Mouse (Mus musculus) frontal cortex, postnatal 10 days (tissue): ENCODE measurements around the gene R3hdm2.
A peak's percentile ranks its signal among the peaks of the same experiment; 100 is the strongest.

Source experiments
- DNase-seq, 2 experiments: peaks; one replicate each; pipeline ENCODE4 v3.0.0; 2022; ENCODE audit warnings: low spot score in 2 of 2, mixed read lengths in 1 of 2

Gene R3hdm2

DNA sequence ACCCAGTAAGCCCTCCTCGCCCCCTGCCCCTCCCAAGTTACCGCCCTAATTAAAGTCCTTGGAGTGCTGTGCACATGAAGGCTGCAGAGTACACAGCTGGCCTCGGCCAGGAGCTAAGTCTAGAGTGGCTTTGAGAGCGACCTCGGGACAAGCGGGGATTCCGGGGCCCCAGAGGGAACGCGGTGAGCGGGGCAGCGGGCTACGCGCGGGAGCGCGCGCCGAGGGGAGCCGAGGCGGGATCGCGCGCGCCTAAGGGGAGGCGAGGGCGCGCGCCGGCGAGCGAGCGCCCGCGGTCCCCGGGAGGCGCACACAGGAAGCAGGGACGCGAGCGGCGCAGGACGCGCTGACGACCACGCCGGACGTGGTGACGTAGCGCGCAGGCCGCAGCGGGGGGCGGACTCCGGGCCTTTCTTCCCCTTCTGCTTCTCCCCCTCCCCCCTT lies at the start of gene R3hdm2:
R3hdm2 (plus strand) TSS at position 77 of the 441 bp plus-strand sequence.
- DNase-seq: peak; percentile 86 to 91

DNA sequence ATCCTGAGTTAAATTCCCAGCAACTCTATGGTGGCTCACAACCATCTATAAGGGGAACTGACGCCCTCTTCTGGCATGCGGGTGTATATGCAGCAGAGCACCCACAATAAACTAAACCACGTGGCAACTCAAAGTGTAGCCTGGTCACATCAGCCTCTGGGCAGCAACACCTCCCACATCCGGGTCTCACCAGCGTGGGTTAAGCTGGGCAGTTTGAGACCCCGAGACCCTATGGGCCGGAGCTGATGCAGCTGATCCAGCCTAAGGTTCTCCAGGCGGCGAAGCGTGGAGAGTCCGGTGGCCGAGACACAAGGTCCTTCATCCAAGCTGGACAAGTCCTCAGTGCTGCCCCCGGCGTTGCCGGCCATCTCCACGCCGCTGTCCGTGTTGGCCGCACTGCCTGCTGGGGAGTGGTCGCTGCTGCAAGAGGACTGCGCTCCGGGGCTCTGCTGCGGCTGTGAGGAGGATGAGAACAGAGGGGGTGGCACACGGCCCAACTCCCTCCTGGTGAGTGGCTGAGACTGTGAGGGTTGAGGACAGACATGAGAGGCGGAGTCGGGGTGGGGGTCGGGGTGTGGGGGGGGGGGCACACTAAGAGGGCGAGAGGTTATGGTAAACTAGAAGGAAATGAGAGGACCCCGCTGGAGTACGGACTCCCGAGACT lies 47.8 kb upstream of the R3hdm2 start:
- DNase-seq: no peak

DNA sequence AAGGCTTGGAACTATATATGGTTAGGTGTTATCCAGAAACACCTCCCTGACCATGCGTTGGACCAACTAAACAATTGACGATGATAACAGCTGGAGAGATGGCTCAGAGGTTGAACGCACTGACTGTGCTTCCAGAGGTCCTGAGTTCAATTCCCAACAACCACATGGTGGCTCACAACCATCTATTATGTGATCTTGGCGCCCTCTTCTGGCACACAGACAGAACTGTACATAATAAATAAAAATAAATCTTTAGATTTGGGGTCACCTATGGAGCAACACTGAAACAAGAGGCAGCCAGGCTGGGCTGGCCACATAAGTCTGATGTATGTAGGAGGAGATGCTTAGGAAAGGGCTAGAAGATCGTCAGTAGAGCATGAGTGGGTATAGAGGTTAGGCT lies 47.0 kb upstream of the R3hdm2 start:
- no peak for DNase-seq

DNA sequence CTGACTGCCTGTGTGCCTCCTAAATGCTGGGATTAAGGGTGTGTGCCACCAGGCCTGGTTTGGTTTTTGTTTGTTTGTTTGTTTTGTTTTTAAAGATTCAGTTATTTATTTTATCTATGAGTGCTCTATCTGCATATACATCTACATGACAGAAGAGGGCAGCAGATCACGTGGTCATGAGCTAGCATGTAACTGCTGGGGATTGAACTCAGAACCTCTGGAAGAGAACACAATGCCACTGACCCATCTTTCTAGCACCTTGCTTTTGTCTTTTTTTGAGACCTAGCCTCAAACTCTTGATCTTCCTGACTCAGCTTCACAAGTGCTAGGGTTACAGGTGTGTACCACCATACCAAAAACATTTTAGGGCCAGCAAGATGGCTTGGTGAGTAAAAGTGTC lies 44.9 kb upstream of the R3hdm2 start:
- no peak for DNase-seq

DNA sequence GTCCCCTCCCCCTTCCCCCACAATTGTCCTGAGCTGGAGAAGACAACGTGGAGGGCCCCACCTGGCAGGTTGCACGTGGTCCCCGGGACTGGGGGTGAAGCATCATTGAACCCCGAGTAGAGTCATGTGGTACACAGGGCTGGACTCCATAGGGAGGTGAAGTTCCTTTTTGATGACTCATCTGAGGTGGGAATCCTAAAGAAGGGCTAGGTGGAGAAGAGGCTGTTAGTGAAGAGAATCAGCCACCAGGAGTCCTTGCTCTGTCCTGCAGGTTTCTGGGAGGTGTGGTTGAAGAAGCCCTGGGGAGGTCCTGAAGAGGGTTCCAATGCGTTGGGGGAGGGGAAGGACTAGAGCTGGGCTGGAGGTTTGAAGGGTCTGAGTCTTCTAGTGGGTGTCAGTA lies 43.2 kb upstream of the R3hdm2 start:
- DNase-seq: no peak

DNA sequence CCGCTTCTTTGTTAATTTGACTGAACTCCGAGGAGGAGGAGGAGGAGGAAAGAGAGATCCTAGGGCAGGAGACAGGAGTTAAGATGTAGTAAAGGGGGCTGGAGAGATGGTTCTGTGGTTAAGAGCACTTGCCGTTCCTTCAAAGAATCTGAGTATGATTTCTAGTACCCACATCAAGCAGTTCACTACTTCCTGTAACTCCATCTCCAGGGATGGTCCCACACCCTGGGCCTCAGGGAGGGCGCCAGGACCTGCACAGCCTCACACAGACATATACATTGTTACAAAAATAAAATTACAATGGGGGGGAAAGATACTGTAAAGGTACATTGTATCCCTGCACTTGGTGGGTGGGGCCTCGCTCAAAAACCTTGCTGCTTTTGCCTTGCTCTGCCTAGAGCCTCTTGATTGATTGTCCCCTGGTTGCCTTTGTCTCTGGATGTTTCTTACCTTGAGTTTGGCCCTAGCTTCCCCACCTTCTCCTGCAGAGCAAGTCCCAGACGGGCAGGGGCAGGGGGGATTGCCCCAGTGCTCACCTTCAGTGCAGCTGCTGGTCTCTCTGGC lies 42.5 kb upstream of the R3hdm2 start:
- no peak for DNase-seq

DNA sequence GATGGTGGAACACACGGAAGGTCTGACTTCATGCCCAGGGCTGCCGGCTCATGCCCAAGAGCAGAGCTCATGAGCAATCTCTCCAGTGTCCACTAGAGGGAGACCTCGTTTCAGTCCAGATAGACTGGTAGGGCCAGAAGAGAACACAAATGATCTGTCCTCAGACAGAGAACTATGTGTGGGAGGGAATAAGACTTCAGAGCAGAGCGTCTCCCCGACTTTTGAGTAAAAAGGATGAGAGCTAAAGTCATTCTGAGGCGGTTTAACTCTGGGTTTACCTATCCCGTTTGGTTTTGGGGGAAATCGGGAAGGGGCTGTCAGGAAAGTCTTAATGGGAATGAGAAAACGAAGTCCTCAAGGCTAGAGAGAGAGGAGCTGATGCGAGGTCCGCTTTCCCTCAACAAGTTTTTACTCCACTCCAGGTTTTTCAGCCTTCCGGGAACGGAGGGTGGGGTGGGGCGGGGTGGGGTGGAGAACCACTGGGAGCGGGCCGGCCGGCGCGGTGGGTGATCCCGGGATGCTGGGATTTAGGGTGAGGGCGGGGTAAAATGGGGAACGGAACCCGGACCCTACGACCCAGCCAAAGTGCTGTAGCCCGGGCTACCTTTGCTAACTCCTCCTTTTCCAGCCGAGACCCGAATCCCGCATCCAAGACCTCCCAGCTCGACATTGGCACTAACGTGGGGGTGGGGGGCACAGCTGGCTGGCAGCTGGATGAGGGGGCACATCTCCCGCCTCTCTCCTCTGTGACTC lies 41.0 kb upstream of the R3hdm2 start:
- peak; percentile 73 to 84 for DNase-seq

DNA sequence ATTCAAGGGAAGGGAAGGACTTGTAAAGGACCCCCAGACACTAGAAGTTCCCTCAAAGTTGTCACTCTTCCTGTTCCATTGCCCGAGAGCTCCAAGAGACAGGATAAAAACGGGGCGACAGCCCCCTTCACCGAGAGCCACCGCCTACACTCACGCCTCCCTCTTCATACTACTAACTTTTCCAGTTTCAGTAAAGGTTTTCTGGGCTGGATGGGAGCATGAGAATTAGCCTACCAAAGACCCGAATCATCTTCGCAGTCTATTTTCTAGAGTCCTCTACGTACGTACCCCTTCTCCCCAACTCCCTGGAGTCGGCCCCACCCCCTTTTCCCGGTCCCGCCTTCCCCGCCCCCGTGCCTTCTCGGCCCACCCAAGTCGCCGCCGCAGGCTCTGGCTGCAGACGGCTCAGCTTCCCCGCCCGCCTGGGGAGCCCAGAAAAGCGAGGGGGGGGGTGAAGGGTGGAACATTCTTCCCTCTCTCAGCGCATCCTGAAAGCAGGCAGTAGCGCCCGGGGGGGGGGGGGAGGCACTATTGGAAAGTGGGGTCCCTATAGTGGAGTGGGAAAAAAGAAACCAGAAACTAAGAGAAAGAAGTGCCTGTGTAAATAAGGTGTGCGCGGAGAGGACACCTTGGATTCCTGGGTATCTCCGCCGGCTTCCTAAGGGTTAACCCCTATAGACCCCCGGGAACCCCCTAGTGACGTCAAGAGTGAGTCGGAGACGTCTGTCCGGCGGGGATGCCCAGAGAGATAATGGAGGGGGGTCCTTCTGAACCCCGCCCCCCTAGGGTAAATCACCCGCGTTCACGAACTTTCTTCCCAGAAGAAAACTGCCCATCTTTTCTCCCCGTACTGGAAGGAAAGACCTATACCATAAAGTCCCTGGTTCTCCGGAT lies 40.2 kb upstream of the R3hdm2 start:
- no peak for DNase-seq

DNA sequence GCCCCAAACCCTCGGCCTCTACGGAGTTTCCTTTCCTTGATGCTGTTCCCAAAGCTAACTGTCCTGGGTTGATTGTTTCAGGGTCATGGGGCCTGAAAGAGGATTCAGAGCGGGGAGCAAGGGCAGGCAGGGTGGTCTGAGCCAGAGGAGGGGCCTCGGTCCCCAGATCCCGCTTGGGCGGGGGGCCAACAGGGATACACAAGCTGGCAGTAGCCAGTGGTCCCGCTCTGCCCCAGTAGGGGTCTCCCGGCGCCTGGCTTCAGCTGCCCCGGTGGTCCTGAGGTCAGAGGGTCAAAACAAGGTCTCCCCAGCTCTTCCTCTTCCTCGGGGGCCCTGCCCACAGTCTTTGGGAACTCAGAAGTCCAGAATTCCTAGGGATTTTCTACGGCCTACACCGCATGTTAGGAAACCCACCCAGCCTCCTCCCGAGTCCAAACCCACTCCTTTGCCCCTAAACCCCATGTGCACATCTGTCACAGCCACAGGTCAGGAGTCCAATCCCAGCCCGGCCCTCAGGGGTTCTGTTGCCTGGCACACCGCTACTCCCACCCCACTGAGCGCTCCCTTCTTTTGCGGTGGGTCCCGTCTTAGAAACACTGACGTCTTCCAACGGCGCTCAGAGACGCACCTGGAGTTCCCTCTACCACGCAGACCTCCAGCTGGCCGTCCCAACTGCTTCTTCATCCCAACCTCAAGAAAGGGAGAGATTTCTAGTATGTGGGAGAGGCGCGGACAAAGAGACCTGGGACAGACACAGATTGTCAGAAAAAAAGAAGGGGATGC lies 39.4 kb upstream of the R3hdm2 start:
- no peak for DNase-seq

DNA sequence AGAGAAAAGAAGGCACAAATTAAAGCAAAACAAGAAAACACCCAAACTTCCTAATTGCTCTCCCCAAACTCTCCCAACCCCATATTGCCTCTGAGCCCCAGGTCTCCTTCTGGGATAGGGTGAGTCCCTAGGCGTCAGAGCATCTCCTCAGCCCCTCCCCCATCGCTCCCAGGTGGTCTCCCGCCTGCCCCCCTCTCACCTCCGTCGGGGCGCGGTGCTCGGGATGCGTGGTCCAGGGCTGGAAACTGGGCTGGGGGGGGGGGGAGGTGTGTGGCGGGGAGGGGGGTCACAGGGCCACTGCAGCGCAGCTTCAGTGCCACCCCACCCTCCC lies 38.8 kb upstream of the R3hdm2 start:
- DNase-seq: no peak

DNA sequence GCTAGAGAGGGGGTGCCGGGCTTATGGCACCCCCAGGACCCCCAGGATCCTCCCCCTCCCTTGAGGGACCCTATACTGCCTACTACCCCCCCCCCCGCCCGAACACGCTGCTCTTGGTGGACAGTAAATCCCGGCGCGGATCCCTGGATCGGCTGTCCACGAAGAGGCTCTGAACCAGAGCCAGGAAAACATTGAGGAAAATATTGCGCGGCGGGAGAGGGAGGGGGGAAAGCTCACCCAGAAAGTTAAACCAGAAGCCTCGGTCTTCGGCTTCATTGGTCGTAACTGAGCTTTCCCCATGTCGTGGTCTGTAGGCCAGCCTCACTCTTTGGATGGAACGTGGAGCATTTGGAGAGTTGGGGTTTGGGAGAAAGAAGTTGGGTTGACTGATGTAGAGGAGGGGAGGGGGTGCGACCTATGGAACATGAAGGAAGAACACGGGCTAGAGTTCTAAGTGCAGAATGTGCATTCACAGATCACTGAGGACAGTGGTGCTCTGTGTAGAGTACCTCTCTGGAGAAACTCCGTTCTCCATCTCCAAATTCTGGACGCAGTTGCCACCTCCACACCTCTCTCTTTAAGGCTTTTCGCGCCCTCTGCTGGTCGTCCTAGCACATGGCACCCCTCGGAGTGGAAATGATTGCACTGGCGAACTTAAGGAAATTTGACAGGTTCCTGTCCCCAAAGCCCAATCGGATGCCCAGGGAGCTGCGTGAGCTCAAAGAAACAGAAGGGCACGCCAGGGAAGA lies 38.1 kb upstream of the R3hdm2 start, which contains the start of gene Gli1:
Gli1 (minus strand) TSS at position 84 of the 749 bp plus-strand sequence.
- peak in 1 of 2 experiments; percentile 66 for DNase-seq

DNA sequence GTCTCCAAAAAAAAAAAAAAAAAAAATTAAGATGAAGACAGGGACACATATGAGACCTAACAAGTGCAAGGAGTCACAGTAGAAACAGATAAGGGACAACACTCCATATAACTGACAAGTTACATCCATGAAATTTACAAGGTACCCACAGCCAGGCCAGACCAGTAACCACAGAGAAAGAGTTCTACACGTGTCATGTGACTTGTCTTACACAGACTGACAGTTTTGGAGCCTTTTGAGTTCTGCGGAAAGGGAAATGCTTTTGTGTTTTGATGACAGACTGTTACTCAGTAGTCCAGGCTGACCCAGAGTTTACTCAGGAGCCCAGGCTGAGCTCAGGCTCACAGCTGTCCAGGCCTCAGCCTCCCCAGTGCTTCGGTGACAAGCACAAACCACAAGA lies 37.1 kb upstream of the R3hdm2 start:
- no peak for DNase-seq

DNA sequence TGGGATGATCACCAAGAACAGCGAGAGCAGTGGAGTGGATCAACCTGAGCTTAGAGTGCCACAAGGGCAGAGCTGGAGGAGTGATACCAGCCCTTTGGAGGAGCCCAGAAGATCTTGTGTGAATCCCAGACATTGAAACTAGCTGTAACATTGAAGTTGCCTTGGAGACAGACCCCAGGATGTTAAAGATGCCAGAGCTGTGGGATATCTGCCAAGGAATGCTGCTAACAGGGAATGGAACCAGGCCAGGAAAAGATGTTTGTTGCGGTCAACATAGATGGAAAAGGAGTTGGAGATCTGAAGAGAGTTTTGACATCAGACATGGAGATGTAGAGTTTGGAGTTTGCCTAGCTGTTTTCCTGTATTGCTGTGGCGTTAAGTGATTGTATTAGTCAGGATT lies 34.0 kb upstream of the R3hdm2 start:
- no peak for DNase-seq

DNA sequence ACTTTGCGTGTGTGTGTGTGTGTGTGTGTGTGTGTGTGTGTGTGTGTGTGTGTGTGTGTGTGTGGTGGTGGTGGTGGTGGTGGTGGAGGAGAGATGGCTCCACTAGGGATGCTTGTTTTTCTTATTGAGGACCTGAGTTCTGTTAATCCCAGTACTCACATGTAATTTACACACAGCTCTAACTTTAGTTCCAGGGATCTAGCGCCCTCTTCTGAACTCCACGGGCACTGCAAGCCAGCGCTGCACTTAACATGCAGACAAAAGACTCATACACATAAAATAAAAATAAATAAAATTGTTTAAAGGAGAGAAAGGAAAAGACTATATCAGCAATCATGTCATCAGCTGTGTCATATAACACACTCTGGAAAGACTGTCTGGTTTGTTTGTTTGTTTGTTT lies 31.2 kb upstream of the R3hdm2 start:
- no peak for DNase-seq

DNA sequence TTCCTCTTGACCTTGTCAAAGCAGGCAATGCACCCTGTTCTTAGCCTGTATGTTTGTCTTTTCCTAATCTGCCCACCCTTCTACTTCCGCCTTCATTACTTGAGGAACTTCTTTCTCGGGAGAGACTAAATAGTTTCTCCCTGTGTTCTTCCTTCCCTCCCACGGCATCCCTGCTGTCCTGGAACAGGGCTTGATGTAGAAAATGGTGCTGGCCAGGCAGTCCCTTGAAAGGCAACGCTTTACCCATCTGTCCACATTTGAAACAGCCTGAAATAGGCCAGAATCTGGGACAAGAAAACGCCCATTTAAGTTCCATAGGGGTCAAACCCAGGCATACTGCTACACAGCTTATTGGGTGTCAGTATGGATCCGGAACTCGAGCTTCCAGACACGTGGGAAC lies 30.3 kb upstream of the R3hdm2 start:
- no peak for DNase-seq

DNA sequence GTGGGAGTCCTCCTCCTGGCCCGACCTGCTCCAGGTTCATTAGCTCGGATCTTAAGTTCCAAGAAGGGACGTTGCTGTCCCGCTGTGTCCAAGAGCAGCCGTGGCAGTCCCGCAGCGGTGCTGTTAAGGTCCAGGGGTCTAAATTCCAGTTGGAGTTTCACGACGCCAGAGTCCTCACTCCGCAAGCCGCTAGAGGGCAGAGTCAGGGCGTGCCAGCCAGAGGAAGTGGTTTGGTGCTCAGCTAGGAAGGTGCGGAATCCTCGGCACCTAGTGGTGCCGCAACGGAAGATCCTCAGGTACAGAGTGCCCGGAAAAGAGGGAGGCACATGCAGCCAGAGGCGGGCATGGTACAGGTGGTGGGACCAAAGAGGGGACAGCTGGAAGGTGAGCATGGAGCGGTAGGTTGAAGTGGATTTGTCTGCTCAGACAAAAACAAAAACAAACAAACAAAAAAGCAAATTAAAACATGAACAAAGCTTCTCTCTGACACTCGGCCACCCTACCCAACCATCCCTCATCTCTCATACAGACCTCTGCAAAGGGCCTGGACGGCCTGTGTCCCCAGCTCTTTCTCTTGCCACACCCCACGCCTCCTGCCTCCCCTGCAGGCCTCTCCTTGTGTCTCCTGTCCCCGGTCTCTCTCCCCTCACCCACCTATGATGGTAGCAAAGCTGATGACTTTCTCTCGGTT lies 29.4 kb upstream of the R3hdm2 start:
- DNase-seq: peak in 1 of 2 experiments; percentile 65

DNA sequence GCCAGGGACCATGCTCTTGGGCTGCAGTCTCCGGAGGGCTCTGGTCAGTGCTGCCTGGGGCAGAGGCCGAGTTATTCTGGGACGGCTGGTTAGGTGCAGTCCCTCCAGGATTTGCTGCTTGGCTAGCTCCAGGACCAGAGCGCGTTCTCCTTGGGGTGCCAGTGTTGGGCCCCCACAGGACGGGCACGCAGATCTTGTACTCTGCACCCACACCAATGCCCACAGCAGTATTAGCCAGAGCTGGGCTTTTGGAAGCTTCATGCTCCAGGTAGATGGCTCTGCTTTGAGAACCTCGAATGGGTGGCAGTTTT lies 28.9 kb upstream of the R3hdm2 start:
- no peak for DNase-seq

DNA sequence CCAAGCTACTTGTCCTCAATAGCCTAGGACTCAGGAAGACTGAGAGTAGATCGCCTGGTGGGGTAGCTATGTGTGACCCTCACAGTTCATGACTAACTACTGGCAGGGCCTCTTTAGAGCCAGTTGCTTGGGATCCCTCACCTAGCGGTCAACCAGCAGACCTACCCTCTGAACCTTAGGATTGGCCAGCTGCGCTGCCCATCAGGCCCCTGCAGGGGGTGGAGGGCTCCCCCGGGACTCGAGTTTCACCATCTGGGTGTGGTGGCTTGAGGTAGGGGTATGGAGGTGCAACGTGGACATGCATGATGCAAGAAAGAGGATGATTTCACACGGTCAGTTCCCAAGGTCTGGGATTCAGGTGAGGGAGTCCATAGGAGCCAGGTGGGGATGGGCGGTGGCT lies 28.4 kb upstream of the R3hdm2 start:
- DNase-seq: no peak

DNA sequence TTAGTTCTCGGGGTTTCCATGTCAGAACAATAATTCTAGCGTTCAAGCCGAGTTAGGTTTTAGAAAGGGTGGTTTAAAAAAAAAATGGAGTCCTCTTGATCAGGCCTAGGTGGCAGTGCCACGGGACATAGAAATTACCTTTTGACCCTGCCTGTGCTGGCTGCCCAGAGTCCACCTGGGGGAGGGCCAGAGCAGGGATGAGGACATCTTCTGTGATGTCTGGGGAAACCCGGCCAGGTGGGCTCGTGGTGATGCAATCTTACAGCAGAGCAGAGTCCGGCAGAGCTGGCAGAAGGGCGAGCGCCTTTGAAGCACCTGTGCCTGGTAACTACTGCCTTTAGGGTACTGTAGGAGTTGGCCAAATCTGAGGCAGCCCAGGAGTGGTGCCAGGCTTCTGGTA lies 27.9 kb upstream of the R3hdm2 start:
- no peak for DNase-seq

DNA sequence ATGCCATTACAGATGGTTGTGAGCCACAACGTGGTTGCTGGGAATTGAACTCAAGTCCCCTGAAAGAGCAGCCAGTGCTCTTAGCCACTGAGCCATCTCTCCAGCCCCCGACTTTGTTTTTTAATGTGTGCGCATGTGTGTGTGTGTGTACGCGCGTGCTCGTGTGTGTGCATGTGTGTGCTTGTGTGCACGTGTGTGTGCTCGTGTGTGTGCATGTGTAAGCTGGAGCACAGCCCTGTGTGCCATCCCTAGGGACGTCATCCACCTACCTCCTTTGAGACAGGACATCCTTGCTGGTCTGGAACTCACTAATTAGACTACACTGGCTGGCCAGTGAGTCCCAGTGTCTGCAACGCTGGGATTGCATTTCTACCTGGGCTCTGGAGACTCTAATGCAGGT lies 27.4 kb upstream of the R3hdm2 start:
- no peak for DNase-seq
